Comparison of ENCODE assay signal across 8 mouse cellular contexts in genomic region chr2:72515971-72516719, GRCm38 (mm10). TPM values are rescaled to one million over a fixed set of nuclear protein-coding genes. Genes with fewer than 3 reads are reported as not detected.
A peak's percentile ranks its signal among the peaks of the same experiment; 100 is the strongest.
DNase-seq lines count a peak whose midpoint lies in the region; ATAC-seq and TF ChIP-seq lines count a peak whose summit lies in the region.

No protein-coding gene starts in this region.

- intact Hi-C loops in gastrocnemius, adult 2 months (cut with DNase I) = loop anchor here (2.0 to 10.0 kb wide), 3 partner anchors 209 to 763 kb away; no protein-coding TSS in a partner anchor
- intact Hi-C loops in left cerebral cortex, adult 2 months (cut with DNase I) = loop anchor here (2.0 to 5.0 kb wide), 4 partner anchors 111 to 763 kb away; partner anchors contain the start of gene Sp3

- DNase-seq in adrenal gland, adult 8-10 months = peak; percentile 47
- peak; percentile 83 for DNase-seq in gastrocnemius, adult 2 months
- peak; percentile 34 for DNase-seq in induced T-regulatory cell, adult 2 months (ENCODE audit: low read depth)
- peak; percentile 78 to 85 for DNase-seq in left cerebral cortex, adult 2 months (ENCODE audit: extremely low spot score in 1 of 2, low spot score in 2 of 2)
- DNase-seq in right cerebral cortex, postnatal 25 days = peak; percentile 78
- no peak for DNase-seq in T-cell, adult 2 months (ENCODE audit: low spot score)

- no peak overlapping the region for H3K27ac ChIP-seq in gastrocnemius, adult 2 months
- H3K27ac ChIP-seq in left cerebral cortex, adult 2 months = no peak overlapping the region

- peak; percentile 91 for TF ChIP-seq CTCF in gastrocnemius, adult 2 months (IDR thresholded peaks at IDR 0.05)
- TF ChIP-seq CTCF in left cerebral cortex, adult 2 months (IDR thresholded peaks at IDR 0.05) = peak; percentile 89

- no peak overlapping the region for H3K4me3 ChIP-seq in gastrocnemius, adult 2 months
- H3K4me3 ChIP-seq in left cerebral cortex, adult 2 months = 0 out of 2 replicates have a peak overlapping the region, but pooled peaks have one; percentile 17

- ATAC-seq in common myeloid progenitor, adult 5-6 weeks (replicated peaks; ENCODE audit: low read depth, poor library complexity, severe bottlenecking) = peak; percentile 74
- peak; percentile 72; the same call in 1 of the 2 replicates for ATAC-seq in megakaryocyte-erythroid progenitor cell, adult 5-6 weeks (replicated peaks; ENCODE audit: low FRiP score, low TSS enrichment, poor library complexity, severe bottlenecking)

RNA-seq across cellular contexts. Expression of gene Cdca7, which starts 40.2 kb away (rescaled TPM):
- total RNA-seq in adrenal gland, adult 8-10 months (2022) = 1 to 10 TPM; 1.9 to 3.1 (median 2.8) TPM
- 211 and 224 TPM in 2 replicates for total RNA-seq in common myeloid progenitor, adult 5-6 weeks (2017)
- under 1 TPM; 0.36 to 0.99 TPM for total RNA-seq in gastrocnemius, adult 2 months (2021)
- 1 to 10 TPM; 4.3 to 4.4 TPM for total RNA-seq in left cerebral cortex, adult 2 months (2021)
- total RNA-seq in megakaryocyte-erythroid progenitor cell, adult 5-6 weeks (2014; fragmentation: Nextera tagmentation) = 144 and 159 TPM in 2 replicates
- total RNA-seq in megakaryocyte-erythroid progenitor cell, adult 5-6 weeks (2017) = 179 and 188 TPM in 2 replicates

Comparison
In these comparisons a context has a peak if more than half of its experiments do, and no peak if none do; other contexts are left out.
1. RNA of gene Cdca7, which starts 40.2 kb away (total RNA-seq): 211 to 224 TPM in common myeloid progenitor, adult 5-6 weeks and 144 to 188 TPM in megakaryocyte-erythroid progenitor cell, adult 5-6 weeks; 4.3 to 4.4 TPM in left cerebral cortex, adult 2 months, 1.9 to 3.1 TPM in adrenal gland, adult 8-10 months and 0.36 to 0.99 TPM in gastrocnemius, adult 2 months; every median in the first group is over 10 times any median in the second.